Mouse (Mus musculus) frontal cortex, adult (tissue): ENCODE data around the gene Deaf1.
"Not testable (repeated sequence)": the region's sequence is repeated elsewhere in the genome, so short reads cannot be mapped to it uniquely, and the experiment has no call there.

ENCODE experiments used
- ATAC-seq: cut with Nextera tagmentation; 2 replicates; pipeline ENCODE4 v1.9.2; 2017; ENCODE audit warnings: mild to moderate bottlenecking, moderate library complexity, mixed read lengths; ENCODE audit not compliant: low TSS enrichment

Gene Deaf1

DNA sequence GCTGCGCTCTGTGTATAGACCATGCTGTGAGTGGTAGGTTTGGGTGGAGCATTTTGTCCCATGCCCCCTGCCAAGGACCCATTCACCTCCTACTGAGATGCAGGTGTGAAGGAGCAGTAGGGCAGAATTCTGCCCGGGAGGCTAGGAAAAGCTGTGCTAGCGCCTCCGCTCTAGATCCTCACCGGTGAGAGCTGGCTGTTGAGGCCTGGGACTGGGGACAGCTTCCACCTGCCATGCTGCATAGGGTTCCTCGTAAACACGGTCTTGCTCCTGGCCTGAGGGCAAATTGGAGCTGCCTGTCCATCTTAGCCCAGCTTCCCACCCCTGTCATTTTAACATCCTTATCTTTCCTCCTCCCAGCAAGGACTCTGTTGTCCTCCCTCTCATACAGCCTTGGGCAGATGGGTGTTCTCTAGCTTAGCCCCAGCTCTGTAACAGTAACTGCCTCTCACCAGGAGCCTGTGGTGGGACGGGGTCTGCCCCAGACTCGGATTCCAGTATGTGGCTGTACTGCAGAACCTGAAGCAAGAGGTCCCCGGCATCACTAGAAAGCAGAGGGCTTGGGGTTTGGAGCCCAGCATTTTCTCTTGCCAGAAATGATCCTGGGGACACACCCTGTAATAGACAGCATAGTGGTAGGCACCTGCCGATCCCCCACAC is 63.3 kb downstream of the Deaf1 start:
- ATAC-seq, result no peak

DNA sequence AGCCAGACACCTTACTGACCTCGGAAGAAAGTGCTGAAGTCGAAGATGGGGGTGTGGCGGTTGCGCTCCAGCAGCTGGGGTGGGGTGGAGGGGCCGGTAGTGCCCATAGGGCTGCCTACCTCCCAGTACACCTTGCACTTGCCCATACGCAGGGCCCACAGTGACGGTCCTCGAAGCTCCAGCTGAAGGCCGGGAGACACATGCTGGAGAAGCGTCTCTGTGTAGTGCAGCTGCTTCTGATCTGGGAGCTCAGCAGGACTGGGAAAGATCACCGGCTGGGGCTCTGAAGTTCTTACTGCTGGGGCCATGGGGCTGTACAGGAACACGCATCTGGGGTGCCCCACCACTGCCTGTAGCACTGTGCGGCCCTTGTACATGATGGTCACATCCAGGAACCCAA is 63.9 kb downstream of the Deaf1 start:
- ATAC-seq, result no peak

DNA sequence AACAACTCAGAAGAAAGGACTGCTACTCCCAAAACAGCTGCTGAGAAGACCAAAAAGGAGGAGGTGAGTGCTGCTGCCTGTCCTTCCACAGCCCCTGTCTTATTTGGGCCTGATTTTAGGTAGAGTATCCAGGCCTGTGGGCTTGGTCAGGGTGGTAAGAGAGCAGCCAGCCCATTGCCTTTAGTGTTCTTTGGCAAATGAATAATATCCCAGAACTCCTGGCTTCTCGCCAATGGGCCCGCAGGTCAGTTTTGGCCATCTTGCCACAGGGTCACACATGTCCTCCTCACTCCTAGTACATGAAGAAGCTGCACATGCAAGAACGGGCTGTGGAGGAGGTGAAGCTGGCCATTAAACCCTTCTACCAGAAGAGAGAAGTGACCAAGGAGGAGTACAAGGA is 66.0 kb downstream of the Deaf1 start:
- no peak for ATAC-seq

DNA sequence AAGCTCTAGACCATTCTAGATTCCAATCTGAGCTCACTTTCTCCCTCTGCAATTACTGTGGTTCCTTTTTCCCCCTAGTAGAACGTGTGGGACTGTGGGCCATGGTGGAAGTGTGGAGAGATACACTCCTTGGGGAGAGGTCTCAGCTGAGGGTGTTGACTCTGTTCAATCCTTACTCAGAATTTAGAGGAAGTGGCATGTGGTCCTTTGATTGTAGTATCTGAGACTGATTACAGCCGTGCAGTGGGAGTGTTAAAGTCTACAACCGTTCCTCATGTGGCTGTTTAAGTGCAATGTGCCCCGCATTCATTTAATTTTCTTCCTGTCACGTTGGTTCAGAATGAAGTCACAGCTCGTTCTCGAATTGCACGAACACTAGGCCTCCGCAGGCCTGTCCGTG is 71.3 kb downstream of the Deaf1 start:
- ATAC-seq, result no peak

DNA sequence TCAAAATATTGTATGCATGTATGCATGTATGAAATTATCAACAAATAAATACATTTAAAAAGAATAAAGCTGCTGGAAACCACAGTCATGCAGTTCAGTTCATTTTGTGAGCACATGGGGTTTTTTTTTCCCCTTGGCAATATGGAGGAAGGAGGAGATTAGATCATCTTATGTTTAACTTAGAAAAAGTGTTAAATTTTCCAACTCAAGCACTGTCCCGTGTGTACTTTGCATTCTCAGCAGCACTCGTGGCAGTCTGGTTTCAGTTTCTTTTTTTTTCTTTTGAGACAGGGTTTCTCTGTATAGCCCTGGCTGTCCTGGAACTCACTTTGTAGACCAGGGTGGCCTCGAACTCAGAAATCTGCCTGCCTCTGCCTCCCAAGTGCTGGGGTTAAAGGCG is 77.0 kb downstream of the Deaf1 start:
- not testable (repeated sequence) for ATAC-seq
